Mouse (Mus musculus): ENCODE measurements around the gene Rab37.

Gene Rab37

GRCm38 (mm10) chr11:115164976-115165374 is 73.7 kb downstream of the Rab37 start:
- DNase-seq (ENCODE audit: low spot score in 2 of 2), result no peak

GRCm38 (mm10) chr11:115166776-115167175 is 75.5 kb downstream of the Rab37 start:
- no peak for DNase-seq (ENCODE audit: low spot score in 2 of 2)

DNA sequence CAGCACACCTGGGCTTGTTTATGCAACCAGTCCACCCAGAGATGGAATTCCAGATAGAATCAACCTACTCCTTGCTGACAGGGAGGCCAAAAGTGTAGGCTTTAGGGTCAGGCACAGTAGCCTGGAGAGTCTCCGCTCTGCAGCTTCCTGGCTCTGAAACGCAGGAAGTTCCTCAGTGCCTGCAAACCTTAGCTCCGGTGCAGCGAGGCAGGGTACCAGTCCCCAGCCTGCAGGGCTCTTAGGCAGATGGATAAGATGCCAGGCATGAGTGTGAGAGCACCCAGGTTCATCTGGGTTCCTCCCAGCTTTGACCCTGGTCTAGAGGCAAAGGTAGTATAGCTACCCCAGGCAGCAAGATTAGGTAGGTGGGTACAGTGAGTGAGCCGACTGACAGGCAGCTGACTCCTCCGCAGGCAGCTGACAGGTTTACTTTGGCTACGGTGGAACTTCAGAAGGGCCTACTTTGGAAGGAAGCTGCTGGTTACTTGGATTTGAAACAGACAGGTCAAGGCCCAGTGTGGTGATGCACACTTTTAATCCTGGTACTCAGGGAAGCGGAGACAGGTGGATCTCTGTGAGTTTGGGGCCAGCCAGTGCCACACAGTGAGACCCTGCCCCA is 76.5 kb downstream of the Rab37 start:
- no peak for DNase-seq (ENCODE audit: low spot score in 2 of 2)

DNA sequence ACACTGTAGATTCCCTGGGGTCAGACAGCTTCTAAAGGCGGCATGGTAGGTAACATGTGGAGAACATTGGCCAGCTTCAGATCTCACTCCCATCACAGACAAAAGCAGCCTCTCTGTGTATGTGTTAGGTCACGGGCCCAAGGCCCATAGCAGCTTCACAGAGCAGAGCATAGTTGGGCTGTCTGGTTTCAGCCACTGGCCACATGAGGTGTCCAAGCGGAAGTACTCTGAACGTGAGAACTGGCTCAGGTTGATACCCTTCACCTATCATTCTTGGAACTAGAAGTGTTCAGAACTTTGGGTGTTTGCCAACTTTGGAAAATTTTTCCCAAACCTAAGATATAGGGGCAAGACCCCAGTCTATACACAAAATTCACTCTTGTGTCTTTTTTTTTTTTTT is 78.2 kb downstream of the Rab37 start:
- no peak for DNase-seq (ENCODE audit: low spot score in 2 of 2)

DNA sequence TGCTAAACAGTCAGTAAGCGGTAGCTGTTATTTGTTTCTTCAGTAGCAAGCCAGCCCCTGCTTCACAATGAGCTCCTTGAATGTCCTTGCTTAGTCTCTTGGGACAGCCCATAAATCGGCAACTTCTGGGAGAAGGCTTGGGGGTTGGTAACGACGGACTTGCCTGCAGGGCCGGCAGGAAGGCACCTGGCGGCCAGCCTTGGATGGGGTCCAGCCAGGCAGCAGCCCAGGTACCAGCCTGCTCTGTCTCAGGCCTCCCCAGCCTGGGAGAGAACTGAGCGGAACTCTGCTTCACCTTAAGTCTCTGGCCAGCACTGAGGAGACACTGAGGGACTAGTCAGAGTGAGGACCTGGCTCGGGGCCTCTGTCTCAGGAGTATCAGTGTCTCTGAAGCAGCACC is 79.9 kb downstream of the Rab37 start:
- DNase-seq (ENCODE audit: low spot score in 2 of 2), result no peak

DNA sequence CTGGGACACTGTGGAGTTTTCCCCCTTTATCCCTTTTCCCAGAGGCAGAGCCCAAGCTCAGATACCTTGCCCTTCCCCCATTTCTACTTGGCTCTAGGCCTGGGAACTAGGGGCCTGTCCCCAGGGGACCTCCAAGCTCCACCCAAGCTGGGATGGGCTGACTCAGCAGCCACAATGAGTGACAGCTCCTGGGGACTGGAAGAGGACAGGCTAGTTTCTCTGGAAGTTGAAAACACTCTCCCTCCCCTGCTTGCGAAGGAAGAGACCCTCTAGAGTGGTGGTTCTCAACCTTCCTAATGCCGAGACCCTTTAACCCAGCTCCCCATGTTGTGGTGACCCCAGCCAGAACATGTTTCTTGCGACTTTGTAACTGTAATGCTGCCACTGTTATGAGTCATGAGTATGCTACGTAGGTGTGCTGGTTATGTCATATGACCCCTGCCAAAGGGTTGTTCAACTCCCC is 81.6 kb downstream of the Rab37 start:
- no peak for DNase-seq (ENCODE audit: low spot score in 2 of 2)

DNA sequence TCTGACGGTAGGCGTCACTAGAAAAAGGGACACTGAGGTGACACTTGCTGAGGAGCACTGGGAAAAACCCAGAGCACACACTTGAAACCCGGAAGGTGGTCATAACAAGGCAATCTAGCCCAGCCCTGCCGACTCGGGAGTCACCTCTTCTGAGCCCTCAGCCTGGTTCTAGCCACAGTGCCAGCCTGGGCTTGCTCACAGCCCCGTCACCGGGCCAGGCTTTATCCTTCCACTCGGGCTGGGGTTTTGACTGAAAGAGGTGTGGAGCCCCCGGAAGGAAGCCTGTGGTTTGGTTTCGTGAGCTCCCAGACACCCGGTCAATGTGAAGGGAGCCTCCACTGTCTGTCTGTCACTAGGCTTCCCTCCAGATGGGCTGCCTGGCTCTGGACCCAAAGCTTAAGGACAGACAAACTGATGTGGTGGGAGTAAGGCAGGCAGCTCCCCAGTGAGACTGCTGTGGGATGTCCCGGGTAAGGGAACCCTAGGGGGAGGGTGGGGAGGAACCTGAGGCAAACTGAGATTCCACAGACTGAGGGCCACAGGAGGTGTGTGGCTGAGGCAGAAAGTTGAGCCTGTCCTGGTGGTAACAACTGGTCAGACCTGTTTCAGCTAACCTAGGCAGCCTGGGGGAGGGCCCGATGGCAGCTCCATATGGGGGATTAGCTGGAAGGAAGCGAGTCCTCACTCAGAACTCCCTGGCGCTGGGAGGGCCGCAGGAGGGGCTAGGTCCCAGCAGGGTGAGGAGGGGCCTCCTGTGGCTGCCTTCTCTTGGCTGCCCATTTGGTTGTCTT is 82.5 kb downstream of the Rab37 start:
- DNase-seq (ENCODE audit: low spot score in 2 of 2), result no peak

DNA sequence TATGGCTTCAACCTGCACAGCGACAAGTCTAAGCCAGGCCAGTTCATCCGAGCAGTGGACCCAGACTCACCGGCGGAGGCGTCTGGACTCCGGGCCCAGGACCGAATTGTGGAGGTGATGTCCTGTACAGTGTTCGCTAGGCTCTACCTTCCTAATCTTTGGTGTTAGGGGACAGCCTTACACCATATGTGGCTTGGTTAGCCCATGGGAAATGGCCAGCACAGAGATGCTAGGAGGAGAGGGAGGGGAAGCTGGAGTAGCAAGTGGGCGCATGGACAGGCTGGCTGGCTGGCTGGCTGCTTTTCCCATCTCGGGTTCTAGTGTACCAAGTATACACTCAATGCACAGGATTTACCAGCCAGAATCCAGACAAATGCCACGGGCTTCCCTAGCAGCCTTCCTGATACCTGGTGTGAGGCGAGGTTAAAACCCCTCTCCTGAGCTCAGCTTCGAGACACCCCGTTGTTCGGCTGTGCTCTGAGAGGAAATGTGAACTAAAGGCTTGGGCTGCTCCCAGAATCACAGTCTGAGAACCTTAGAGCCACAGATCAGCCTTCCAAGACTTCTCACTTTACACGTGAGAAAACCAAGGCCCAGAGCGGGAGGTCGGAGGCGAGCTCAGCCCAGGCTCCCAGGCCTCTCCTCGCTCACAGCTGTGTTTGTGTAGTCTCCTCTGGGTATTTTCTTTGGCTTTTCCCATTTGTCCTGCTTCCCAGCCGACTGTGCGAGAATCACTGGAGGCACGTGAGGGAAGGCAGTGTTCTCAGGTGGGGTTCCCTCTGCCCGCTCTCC is 85.4 kb downstream of the Rab37 start:
- no peak for DNase-seq (ENCODE audit: low spot score in 2 of 2)

GRCm38 (mm10) chr11:115177559-115178195 is 86.4 kb downstream of the Rab37 start:
- DNase-seq (ENCODE audit: low spot score in 2 of 2), result no peak

DNA sequence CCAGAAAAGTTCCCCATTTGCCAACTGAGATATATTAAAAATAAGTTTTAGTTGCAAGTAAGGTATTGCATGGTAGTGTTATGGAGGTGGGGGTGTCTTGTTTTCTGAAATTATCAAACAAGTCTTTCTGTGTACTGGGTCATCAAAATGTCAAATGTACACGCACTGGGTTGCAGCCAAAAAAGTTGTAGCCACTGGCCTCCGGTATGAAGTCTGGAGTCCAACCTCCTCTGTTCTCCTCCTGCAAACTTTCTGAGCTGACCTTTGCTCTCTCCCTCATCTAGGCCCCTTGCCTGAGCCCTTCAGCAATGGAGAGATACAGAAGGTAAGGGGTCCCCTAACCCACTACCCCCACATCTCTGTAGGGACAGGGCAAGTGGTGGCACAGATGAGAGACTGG is 87.5 kb downstream of the Rab37 start:
- DNase-seq (ENCODE audit: low spot score in 2 of 2), result no peak

DNA sequence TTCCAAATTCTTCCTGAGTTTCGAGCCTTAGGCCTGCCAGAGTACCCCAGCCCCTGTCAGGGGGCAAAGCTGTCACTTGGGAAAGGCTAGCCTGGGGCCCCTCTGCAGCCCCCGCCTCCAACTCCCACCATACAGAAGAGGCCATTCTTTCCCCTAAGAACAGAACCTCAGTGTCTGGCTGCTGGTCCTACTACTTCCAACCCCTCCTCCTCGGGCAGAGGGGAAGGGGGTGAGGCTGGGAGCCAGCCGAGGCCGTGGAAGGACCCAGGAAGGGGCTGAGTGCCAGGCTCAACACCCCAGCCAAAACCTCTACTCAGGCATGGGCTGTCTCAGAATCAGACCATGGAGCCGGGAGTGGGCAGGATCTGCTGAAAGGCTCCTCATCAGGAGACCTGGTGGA is 88.0 kb downstream of the Rab37 start:
- no peak for DNase-seq (ENCODE audit: low spot score in 2 of 2)

GRCm38 (mm10) chr11:115179881-115180280 is 88.7 kb downstream of the Rab37 start:
- no peak for DNase-seq (ENCODE audit: low spot score in 2 of 2)

GRCm38 (mm10) chr11:115181913-115182638 is 90.8 kb downstream of the Rab37 start:
- DNase-seq (ENCODE audit: low spot score in 2 of 2), result peak; percentile 61 to 64

DNA sequence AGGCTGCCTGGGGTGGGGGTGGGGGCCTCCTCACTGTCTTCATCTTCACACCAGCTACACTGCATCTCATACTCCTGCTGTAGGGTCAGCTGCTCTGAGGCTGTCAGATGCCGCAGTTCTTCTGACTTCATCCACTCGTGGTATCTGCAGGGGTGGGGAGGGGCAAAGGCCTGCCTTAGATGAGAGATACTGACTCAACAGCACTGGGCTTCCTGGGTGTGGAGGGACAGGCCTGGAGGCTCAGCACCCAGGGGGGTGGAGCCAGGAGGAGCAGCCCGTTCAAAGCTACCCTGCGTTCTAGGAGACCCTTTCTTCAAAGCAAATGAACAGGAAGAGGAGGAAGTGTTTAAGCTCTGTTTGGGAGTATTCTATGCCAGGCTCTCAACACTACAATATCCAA is 93.7 kb downstream of the Rab37 start:
- DNase-seq (ENCODE audit: low spot score in 2 of 2), result no peak

GRCm38 (mm10) chr11:115187224-115187639 is 96.0 kb downstream of the Rab37 start, which contains the start of gene Tmem104:
Tmem104 (plus strand) TSS chr11:115187487.
- peak; percentile 97 to 99 for DNase-seq (ENCODE audit: low spot score in 2 of 2)

DNA sequence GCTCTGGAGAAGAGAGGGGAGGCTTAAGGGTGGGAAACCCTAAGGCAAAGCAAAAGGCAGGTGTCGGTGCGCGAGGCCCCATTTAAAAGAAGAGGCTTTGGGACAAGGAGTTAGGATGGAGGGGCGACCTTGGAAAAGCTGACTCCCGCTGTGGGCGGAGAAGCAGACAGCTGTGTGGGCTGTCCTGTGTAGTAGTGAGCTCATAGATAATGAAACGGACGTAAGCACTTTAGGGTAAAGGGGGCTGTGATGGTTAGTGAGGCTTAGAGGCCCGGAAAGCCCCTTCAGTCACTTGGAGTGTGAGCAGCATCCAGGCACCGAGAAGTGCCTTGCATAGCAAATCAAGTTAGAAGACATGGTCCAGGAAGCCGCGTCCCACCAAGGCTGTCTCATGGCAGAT is 96.5 kb downstream of the Rab37 start, which contains the start of gene Nat9:
TSS of gene Nat9 (minus strand) at position 167 of the 400 bp plus-strand sequence.
- DNase-seq (ENCODE audit: low spot score in 2 of 2), result no peak

- DNase-seq (ENCODE audit: low spot score in 2 of 2), result no peak
Observed at GRCm38 (mm10) chr11:115188539-115189231, 97.5 kb downstream of the Rab37 start.

DNA sequence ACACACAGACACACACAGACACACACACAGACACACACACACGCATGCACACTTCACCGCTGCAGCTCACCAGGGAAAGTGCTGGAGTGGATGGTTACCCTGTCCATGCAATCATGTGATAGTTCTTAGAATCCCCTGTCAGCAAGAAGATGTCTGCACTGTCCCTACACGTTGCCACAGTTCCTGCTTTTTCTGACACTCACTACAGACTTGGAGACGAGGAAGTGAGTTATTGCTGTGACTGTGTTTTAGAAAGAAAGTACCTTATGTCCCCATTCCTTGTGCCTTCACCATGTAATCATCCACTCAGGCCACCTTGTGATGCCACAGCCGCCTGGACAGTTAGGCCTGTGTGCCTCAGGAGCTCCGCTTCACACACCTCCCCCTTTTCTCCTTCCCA is 98.1 kb downstream of the Rab37 start:
- no peak for DNase-seq (ENCODE audit: low spot score in 2 of 2)

DNA sequence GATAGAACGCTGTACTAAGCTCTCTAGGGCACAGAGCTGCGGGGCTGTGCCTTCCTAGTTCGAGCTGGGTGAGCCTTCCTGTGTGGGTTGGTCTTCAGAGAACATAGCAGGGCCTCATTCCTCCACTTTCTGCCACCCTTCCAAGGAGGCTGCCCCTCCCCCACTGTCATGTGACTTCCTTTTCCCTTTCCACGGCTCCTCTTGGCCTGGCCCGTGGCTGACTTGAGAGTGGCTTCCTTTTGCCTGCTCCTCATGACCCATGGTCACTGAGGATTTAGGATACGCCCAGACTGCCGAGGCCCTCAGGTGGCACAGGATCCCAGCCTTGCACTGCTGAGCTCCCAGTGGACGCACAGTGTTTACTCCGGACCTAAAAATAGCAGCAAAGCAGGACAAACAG is 100.9 kb downstream of the Rab37 start:
- no peak for DNase-seq (ENCODE audit: low spot score in 2 of 2)

GRCm38 (mm10) chr11:115194693-115195092 is 103.5 kb downstream of the Rab37 start:
- no peak for DNase-seq (ENCODE audit: low spot score in 2 of 2)

DNA sequence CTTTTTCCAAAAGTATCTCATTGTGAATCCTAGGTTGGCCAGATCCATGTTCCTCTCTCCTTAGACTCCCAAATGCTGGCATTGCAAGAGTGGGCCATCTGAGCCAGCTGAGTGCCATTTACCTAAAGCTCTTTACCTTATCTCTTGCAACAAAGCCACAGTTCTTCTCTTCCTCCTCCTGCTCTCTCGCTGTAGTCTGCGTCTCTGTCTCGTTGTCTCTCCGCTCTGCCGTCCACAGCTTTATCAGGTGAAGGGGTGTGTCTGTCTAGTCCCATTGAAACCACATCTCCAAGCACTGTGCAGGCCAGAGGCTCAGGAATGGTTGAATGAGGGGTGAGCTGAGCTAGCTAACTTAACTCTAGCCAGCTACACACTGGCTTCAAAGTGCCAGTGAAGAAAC is 104.7 kb downstream of the Rab37 start:
- no peak for DNase-seq (ENCODE audit: low spot score in 2 of 2)
